Mouse (Mus musculus): ENCODE data around the gene Aif1. TPM values are rescaled to one million over a fixed set of nuclear protein-coding genes. Genes with fewer than 3 reads are reported as not detected.

Gene Aif1
- polyA plus RNA-seq, 1 experiment: not detected

- H3K36me3 ChIP-seq (ENCODE audit: control insufficient read depth, insufficient read depth): peaks cover 5% of the 10 kb centered on the region
- no peaks in the 10 kb centered on the region for H3K27me3 ChIP-seq (ENCODE audit: control insufficient read depth, insufficient read depth, insufficient read length)
- H3ac ChIP-seq (ENCODE audit: control insufficient read depth, insufficient read length, low read depth): no peak overlapping the region
- H3K79me2 ChIP-seq (ENCODE audit: control insufficient read depth, insufficient read depth): peaks cover 23% of the 10 kb centered on the region
- TF ChIP-seq MYOD1 (IDR thresholded peaks at IDR 0.05; ENCODE audit: control insufficient read depth, insufficient read length, low read depth) (no peak), MYOG (IDR thresholded peaks at IDR 0.05; ENCODE audit: control insufficient read depth, extremely low read depth, insufficient read length) (no peak), CEBPB (IDR thresholded peaks at IDR 0.05; ENCODE audit: low read depth) (no peak), USF1 (IDR thresholded peaks at IDR 0.05; ENCODE audit: low read depth) (no peak), CTCF (IDR thresholded peaks at IDR 0.05; ENCODE audit: control insufficient read depth, insufficient read depth, insufficient read length) (no peak), MAX (IDR thresholded peaks at IDR 0.05) (no peak), FOSL1 (IDR thresholded peaks at IDR 0.05; ENCODE audit: insufficient read depth, low read length, poor library complexity, severe bottlenecking) (no peak)
- H3K79me3 ChIP-seq (ENCODE audit: low read depth): peaks cover 7% of the 10 kb centered on the region
- no peak overlapping the region for H3K4me3 ChIP-seq (ENCODE audit: insufficient read depth, poor library complexity, severe bottlenecking)
Measured at GRCm38 (mm10) chr17:35168541-35169207, 7.2 kb downstream of the Aif1 start.

GRCm38 (mm10) chr17:35167794-35168193 is 8.1 kb downstream of the Aif1 start:
- Histone ChIP-seq H3K79me2 (ENCODE audit: control insufficient read depth, insufficient read depth) (peaks cover 32% of the 10 kb centered on the region), H3ac (ENCODE audit: control insufficient read depth, insufficient read length, low read depth) (no peak overlapping the region), H3K27me3 (ENCODE audit: control insufficient read depth, insufficient read depth, insufficient read length) (no peaks in the 10 kb centered on the region), H3K36me3 (ENCODE audit: control insufficient read depth, insufficient read depth) (peaks cover 6% of the 10 kb centered on the region), H3K79me3 (ENCODE audit: low read depth) (peaks cover 16% of the 10 kb centered on the region), H3K4me3 (ENCODE audit: insufficient read depth, poor library complexity, severe bottlenecking) (no peak overlapping the region)
- TF ChIP-seq MYOD1 (IDR thresholded peaks at IDR 0.05; ENCODE audit: control insufficient read depth, insufficient read length, low read depth): no peak
- no peak for TF ChIP-seq CTCF (IDR thresholded peaks at IDR 0.05; ENCODE audit: control insufficient read depth, insufficient read depth, insufficient read length)
- no peak for TF ChIP-seq MAX (IDR thresholded peaks at IDR 0.05)
- no peak for TF ChIP-seq MYOG (IDR thresholded peaks at IDR 0.05; ENCODE audit: control insufficient read depth, extremely low read depth, insufficient read length)
- no peak for TF ChIP-seq FOSL1 (IDR thresholded peaks at IDR 0.05; ENCODE audit: insufficient read depth, low read length, poor library complexity, severe bottlenecking)
- TF ChIP-seq CEBPB (IDR thresholded peaks at IDR 0.05; ENCODE audit: low read depth): no peak

DNA sequence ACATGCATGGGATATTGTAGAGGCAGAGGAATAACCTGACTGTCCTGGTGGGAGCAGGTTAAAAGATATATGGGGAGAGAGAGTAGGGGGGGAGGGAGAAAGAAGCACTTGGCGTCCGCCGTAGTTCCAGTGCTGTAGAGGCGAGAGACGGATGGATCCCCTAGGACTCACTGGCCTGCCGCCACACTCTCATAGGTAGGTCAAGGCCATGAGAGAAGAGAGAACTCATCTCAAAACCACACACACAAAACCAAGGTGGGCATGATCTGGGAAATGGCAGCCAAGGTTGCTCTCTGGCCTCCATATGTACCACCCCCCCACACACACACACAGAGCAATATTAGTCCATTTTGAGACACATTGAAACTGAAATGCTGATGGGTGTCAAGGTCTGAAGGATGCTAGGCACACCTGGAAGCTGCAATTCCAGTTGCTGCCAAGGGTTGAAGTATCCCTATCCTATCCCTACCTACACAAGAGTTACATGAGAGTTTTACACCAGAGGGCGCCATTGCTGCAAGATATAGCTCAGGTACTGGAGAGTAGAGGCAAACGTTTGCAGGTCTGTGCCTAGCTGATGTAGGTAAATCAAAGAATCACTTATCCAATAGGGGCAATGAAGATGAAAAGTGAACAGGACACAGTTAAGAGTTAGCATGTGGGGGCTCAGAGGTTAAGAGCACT is 9.4 kb downstream of the Aif1 start:
- no peaks in the 10 kb centered on the region for H3K27me3 ChIP-seq (ENCODE audit: control insufficient read depth, insufficient read depth, insufficient read length)
- TF ChIP-seq CTCF (IDR thresholded peaks at IDR 0.05; ENCODE audit: control insufficient read depth, insufficient read depth, insufficient read length) (peak; percentile 2), USF1 (IDR thresholded peaks at IDR 0.05; ENCODE audit: low read depth) (no peak)
- peaks cover 18% of the 10 kb centered on the region for H3K36me3 ChIP-seq (ENCODE audit: control insufficient read depth, insufficient read depth)
- H3ac ChIP-seq (ENCODE audit: control insufficient read depth, insufficient read length, low read depth): no peak overlapping the region
- peaks cover 29% of the 10 kb centered on the region for H3K79me3 ChIP-seq (ENCODE audit: low read depth)
- H3K79me2 ChIP-seq (ENCODE audit: control insufficient read depth, insufficient read depth): peaks cover 45% of the 10 kb centered on the region
- H3K4me3 ChIP-seq (ENCODE audit: insufficient read depth, poor library complexity, severe bottlenecking): peak overlapping the region; percentile 35

- H3K36me3 ChIP-seq (ENCODE audit: control insufficient read depth, insufficient read depth): peaks cover 27% of the 10 kb centered on the region
- H3ac ChIP-seq (ENCODE audit: control insufficient read depth, insufficient read length, low read depth): peak overlapping the region; percentile 45
- peaks cover 54% of the 10 kb centered on the region for H3K79me2 ChIP-seq (ENCODE audit: control insufficient read depth, insufficient read depth)
- H3K79me3 ChIP-seq (ENCODE audit: low read depth): peaks cover 37% of the 10 kb centered on the region
- no peaks in the 10 kb centered on the region for H3K27me3 ChIP-seq (ENCODE audit: control insufficient read depth, insufficient read depth, insufficient read length)
- TF ChIP-seq CTCF (IDR thresholded peaks at IDR 0.05; ENCODE audit: control insufficient read depth, insufficient read depth, insufficient read length) (no peak), FOSL1 (IDR thresholded peaks at IDR 0.05; ENCODE audit: insufficient read depth, low read length, poor library complexity, severe bottlenecking) (no peak), USF1 (IDR thresholded peaks at IDR 0.05; ENCODE audit: low read depth) (no peak), CEBPB (IDR thresholded peaks at IDR 0.05; ENCODE audit: low read depth) (no peak), MYOD1 (IDR thresholded peaks at IDR 0.05; ENCODE audit: control insufficient read depth, insufficient read length, low read depth) (no peak), MAX (IDR thresholded peaks at IDR 0.05) (no peak), MYOG (IDR thresholded peaks at IDR 0.05; ENCODE audit: control insufficient read depth, extremely low read depth, insufficient read length) (no peak)
- H3K4me3 ChIP-seq (ENCODE audit: insufficient read depth, poor library complexity, severe bottlenecking): peak overlapping the region; percentile 35
Measured at GRCm38 (mm10) chr17:35165451-35166155, 10.3 kb downstream of the Aif1 start.

DNA sequence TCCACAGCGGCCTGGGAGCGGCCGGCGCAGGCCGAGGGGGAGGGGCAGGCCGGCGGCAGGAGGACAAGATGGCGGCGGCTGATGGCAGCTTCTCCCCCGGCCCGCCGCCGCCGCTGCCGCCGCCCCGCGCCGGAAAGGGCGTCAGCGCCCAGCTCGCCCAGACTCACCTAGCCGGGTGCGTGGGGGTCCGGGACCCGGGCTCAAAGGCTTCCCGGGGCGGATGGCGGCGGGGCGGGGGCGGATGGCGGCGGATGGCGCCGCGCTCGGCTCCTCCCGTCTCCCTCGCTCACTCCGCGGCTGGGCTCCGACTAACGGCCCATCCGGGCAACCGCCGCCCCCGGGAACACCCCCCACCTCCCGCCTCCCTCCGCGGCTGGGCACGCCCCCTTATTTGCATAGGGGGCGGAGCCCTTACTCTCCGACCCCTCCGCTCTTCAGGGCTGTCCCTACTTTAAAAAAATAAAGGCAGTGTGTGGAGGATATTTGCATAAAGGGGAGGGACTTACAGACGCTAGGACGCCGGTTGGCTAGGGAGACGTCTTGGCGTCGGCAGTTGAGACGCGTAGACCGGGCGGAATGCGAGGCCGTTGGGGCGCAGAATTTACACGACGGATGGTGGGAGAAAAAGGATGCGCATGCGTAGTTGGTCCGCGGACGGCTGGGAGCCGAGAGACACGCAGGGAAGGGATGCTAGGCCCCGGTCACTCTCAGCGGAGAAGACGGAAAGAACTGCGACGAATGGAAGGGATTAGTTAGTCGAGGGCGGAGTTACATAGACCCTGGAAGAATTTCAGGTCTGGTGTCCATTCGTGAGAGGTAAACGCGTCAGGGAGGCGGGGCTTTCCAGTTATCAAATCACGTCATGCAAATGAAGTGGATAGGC is 11.1 kb downstream of the Aif1 start, which contains the start of gene Prrc2a:
Gene Prrc2a (minus strand): TSS at position 330 of the 883 bp plus-strand sequence.
- Histone ChIP-seq H3K36me3 (ENCODE audit: control insufficient read depth, insufficient read depth) (peaks cover 34% of the 10 kb centered on the region), H3K4me3 (ENCODE audit: insufficient read depth, poor library complexity, severe bottlenecking) (peak within 1 kb of the TSS; percentile 96), H3K79me2 (ENCODE audit: control insufficient read depth, insufficient read depth) (peaks cover 62% of the 10 kb centered on the region), H3K27me3 (ENCODE audit: control insufficient read depth, insufficient read depth, insufficient read length) (no peaks in the 10 kb centered on the region), H3K79me3 (ENCODE audit: low read depth) (peaks cover 45% of the 10 kb centered on the region), H3ac (ENCODE audit: control insufficient read depth, insufficient read length, low read depth) (peak within 1 kb of the TSS; percentile 100)
- TF ChIP-seq MAX (IDR thresholded peaks at IDR 0.05) (no peak), MYOD1 (IDR thresholded peaks at IDR 0.05; ENCODE audit: control insufficient read depth, insufficient read length, low read depth) (no peak), MYOG (IDR thresholded peaks at IDR 0.05; ENCODE audit: control insufficient read depth, extremely low read depth, insufficient read length) (no peak), FOSL1 (IDR thresholded peaks at IDR 0.05; ENCODE audit: insufficient read depth, low read length, poor library complexity, severe bottlenecking) (no peak), CTCF (IDR thresholded peaks at IDR 0.05; ENCODE audit: control insufficient read depth, insufficient read depth, insufficient read length) (no peak), USF1 (IDR thresholded peaks at IDR 0.05; ENCODE audit: low read depth) (no peak), CEBPB (IDR thresholded peaks at IDR 0.05; ENCODE audit: low read depth) (no peak)

Data from C2C12 (cell line).